Mouse (Mus musculus): ENCODE measurements around the gene Abl1. TPM values are rescaled to one million over a fixed set of nuclear protein-coding genes. Genes with fewer than 3 reads are reported as not detected.

Abl1 gene
- polyA plus RNA-seq (2012), result 63.7 and 83.9 TPM in 2 replicates

DNA sequence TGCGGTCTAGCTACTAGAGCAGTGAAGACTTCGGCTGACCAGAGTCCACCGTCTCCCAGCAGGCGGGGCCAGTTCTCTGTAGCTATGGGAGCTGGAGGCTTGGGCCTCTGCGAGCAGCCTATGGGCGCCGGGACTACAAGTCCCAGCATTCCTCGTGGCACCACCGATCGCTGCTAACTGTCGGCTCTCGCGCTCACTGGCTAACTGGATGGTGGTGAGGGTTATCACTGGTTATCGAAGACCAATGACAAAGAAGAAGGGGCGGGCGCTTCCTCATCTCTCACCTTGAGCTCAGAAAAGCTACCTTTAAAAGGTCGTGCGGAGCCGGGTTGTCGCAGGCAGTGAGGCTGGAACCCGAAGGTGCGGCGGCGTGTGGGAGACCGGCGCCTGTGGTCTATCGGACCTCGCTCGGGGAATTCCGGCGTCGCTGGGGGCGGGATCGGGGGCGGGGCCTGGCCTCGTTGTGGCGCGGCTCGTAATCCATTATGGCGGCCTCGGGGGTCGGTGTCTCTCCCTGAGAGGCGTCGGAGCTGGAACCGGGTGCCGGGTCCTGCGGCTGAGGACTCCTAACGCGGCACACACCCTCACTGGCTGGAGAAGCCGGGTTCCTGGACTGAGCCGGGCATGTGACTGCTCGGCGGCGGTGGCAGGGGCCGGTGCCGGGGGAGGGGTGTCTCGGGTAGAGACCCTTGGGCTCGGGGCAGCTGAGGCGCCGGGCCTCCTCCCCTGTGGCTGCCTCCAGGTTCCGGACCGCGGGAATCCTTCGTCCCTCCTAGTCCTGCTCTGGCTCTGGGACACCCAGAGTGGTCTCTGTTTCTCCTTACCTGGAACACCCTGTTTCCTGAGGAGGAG is at the start of gene Abl1:
Abl1 (plus strand) TSS at position 303 of the 852 bp plus-strand sequence.

DNA sequence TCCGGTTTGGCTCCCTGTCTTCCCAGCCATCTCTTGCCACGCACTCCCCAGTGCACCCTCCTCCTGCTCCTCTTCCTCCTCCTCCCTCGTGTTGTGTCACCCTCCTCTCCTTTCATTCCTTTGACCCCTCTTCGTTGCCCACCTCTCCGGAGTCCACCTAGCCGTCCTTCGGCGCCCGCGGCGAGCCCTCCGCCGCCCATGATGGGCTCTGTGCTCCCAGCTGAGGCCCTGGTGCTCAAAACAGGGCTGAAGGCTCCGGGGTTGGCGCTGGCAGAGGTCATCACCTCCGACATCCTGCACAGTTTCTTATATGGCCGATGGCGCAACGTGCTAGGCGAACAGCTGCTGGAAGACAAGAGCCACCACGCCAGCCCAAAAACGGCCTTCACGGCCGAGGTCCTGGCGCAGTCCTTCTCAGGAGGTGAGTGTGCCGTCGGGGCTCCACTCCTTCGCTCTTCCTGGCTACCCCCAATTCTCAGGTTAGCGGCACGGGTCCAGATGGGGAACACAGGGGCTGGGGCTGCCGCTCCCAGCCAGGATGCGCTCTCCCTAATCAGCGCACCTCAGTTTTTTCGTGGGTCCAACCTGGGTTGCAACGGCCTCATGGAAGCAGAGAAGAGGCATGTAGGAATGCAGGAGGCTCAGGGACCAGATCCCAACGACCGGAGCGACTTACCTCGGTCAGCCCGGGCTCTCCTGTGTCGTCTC is 48.1 kb upstream of the Abl1 start, which contains the start of gene Prdm12:
Prdm12 (plus strand) TSS at position 137 of the 708 bp plus-strand sequence.

DNA sequence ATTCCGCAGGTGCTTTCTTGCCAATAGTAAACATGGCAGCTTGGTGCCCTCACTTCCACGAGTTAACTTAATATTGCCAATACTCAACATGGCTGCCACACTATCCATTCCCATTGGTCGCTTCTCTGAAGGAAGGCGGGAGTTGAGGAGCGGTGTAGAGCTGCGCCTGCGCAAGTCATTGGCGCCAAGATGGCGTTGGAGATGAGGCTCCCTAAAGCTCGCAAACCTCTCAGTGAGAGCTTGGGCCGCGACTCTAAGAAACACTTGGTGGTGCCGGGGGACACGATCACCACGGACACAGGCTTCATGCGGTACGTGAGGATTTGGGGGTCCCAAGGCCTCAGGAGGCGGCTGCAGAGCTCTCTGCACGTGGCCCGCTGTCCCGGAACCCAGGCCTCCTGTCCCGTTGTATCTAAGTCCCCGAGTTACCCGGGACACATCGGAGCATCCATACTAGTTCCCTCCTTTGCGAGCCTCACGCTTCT is 17.6 kb upstream of the Abl1 start, which contains the start of gene Exosc2:
Exosc2 (plus strand) TSS at position 165 of the 485 bp plus-strand sequence.

DNA sequence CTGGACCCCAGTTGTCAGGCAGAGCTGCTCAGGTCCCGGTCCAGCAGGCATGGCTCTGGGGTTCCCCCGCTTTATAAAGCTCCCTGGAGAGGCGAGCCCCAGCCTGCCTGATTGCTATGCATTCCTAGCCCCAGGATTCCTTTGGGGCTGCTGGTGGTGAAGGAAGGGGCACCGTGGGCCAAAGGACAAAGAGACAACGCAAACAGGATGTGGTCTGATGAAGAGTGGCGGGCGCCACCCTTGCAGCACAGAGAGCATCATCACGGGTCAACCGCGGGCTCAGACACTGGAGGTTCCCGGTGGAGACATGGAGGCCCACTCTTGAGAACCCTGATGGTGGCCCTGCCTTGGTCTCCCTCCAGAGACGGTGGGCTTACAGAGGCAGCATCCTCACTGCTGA is 122.3 kb downstream of the Abl1 start, which contains the start of gene Qrfp:
Qrfp (minus strand) TSS at position 137 of the 400 bp plus-strand sequence.

DNA sequence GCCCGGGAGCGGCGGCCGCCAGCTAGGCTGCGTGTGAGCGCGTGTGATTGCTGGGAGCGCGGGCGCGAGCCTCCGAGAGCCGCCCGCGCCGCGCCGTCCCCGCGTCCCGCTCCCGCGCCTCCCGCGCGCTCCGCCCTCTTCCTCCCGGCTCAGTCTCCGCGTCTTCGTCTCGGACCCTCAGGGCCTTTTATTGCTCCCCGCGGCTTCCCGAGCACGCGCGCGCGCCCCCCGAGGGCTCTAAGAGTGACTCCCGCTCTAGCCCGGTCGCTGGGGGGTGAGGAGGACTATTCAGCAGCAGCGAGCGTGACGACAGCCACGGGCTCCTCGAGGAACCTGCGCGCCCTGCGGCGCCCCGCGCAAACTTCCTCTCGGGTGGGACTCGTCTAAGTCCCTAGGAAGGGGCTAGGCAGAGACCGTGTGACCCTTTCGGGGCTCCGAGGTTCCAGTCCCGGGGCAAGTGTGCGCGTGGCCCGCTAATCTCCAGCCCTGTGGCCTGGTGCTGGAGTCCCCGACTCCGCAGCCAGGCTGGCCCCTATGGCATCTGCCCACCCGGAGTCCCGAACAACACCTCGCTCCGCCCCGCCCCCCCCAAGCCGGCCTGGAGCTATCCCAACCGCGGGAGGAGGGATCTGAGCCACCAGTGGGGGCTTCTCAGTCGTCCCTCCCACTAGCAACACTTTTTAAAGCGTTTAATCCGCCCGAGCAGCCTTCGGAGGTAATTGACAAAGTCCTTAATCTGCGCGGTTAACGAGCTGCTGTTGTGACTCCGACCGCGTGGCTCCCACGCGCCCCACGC is 157.9 kb downstream of the Abl1 start, which contains the start of gene Fibcd1:
Fibcd1 (minus strand) TSS at position 110 of the 796 bp plus-strand sequence.

Other genes starting within 250 kb of the Abl1 start
- gene Ass1, start 218.2 kb upstream of the Abl1 start, polyA plus RNA-seq (2012), result 32.7 and 36.5 TPM in 2 replicates
- gene Fubp3, start 115.7 kb upstream of the Abl1 start, polyA plus RNA-seq (2012), result 54.1 and 61.5 TPM in 2 replicates
- gene Prdm12, start 48.3 kb upstream of the Abl1 start, polyA plus RNA-seq (2012), result not detected in 2 replicates
- 20.5 and 29.6 TPM in 2 replicates for gene Exosc2, start 17.7 kb upstream of the Abl1 start, polyA plus RNA-seq (2012)
- gene Qrfp, start 122.2 kb downstream of the Abl1 start, polyA plus RNA-seq (2012), result 0.36 and 0.84 TPM in 2 replicates
- 0.01 and 0.02 TPM in 2 replicates for gene Fibcd1, start 157.6 kb downstream of the Abl1 start, polyA plus RNA-seq (2012)
- gene Lamc3, start 198.9 kb downstream of the Abl1 start, polyA plus RNA-seq (2012), result 0.01 TPM in 1 of 2 replicates, not detected in the other

All from megakaryocyte-erythroid progenitor cell, adult 5 weeks (primary cell).